Mouse (Mus musculus) mature B cell (primary cell): Measurements from ENCODE around the gene Psmb2.

Source experiments
- in situ Hi-C: fragments of 300-500 bp; cut with MboI; formaldehyde crosslinking; loops from 2 replicates; pipeline ENCODE4 v1.14.3; 2019

Psmb2 gene

DNA sequence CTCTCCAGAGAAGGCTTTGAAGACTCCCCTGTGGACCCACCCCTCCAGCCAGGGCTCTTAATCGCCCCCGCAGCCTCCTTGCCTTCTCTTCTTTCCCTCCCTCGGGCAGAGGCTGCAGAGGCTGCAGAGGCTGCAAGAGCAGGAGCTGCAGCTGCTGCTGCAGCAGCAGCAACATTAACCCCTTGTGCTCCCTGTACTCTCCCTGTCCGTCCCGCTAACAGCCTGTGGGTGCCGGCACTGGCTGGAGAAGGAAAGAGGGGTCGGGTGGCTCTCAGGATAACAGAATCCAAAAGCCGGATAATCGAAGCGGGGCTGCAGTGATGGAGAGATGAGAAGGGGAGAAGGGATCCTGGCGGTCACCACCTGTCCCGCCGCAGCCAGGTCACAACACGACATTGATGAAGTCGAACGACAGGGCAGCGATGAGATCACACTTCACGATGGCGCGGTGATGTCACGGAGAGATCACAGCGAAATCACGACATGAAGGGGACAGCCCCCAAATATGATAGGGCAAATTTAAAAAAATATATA lies 75.2 kb downstream of the Psmb2 start:
- in situ Hi-C loops = no loop called here

DNA sequence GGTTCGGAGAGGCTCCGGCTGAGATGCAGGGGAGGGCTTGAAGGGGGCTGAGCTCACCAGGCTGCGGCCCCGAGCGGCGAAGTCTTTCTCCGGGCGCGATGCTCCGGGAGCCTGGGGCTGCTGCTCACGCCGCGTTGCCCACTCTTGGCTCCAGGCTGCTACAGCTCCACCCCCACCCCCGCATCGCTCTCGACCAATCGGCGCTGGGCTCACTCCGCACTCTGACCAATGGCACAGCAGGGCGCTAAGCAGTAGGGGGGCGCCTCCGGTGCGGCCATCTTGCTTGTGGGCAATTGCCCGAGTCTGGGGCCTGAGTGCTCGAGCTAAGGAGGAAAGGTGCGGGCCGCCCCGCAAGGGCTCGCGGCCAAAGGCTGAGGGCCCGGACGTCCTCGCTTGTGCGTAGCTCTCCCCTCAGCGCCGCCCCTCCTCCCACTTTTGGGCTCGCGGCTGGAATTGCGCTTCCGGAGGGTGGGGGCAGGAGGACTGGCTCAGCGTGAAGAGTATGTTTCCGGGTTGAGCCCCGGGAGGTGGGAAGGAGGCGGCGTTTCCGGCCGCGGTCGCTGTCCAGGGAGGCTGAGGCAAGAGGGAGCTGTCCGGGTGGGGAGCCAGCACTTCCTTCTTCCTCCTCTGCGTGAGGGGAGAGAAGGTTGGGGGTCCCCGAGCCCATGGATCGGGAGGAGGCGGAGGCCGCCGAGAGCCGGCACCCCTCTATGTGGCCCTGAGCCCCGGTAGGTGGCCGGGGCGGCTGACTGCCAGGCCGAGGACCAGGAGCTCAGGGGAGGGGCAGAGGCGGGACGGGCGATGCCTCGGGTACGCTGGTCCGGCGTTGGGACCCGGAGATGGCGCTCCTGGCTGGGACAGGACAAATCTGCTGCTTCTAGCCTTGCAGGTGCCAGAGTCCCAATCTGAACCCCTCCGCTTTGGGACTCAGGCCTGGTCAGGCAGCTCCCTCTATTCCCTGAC lies 76.1 kb downstream of the Psmb2 start, which contains the start of the genes Ncdn and AU040320:
Gene Ncdn (minus strand): TSS at position 171 of the 963 bp plus-strand sequence.
Gene AU040320 (plus strand): TSS at position 277 of the 963 bp plus-strand sequence.
- in situ Hi-C loops = no loop called here

GRCm38 (mm10) chr4:126754231-126754611 lies 76.8 kb downstream of the Psmb2 start:
- in situ Hi-C loops = no loop called here

DNA sequence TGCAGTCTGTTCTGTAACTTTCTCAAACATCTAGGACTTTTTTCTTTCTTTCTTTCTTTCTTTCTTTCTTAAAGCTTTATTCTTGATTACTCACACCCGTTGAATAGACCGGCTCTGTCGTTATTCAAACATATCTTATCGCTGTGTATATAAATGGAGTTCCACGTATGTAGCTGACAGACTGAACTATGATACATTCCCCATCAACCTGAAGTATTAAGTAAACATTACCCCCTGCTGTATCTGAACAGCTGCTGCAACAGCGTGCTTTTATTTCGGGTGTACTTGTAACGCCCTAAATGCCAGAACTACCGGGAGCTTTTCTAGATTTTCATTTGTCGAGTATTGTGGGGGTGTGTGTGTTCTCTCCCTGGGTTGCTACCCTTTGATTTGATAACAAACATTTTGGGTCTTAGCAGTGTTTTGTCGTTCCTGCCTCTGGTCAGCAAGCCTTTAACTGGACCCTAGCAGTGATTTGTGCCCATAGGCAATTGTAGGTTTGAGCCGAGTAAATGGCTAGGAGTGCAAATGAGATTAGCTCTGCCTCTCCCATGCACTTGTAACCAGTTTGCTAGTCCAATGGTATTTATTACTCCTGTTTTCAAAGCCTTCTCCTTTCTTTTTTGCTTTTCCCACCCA lies 77.4 kb downstream of the Psmb2 start:
- in situ Hi-C loops = no loop called here

GRCm38 (mm10) chr4:126756766-126757165 lies 79.3 kb downstream of the Psmb2 start:
- in situ Hi-C loops = no loop called here

GRCm38 (mm10) chr4:126758299-126758698 lies 80.9 kb downstream of the Psmb2 start:
- in situ Hi-C loops = no loop called here
